Mouse (Mus musculus) left cerebral cortex, adult 8-10 months (tissue): Measurements from ENCODE around the gene Jpt2. TPM values are rescaled to one million over a fixed set of nuclear protein-coding genes. Genes with fewer than 3 reads are reported as not detected.

Experiments
- total RNA-seq, 4 experiments: library from RNA; stranded (reverse); gene quantifications; 2 replicates each; pipeline ENCODE4 v1.2.4; 2022

The Jpt2 gene
- total RNA-seq, 4 experiments from 2014 or later, result 5.4 to 7.7 (median 7.0) TPM

Other genes with a start within 250 kb of the Jpt2 start
- under 1 TPM in 1 of 4 experiments, not detected in 3; 0.37 TPM for gene Rnf151, start 242.6 kb downstream of the Jpt2 start, total RNA-seq
- 100 to 1,000 TPM; 270 to 312 (median 290) TPM for gene Rps2, start 242.6 kb downstream of the Jpt2 start, total RNA-seq
- 100 to 1,000 TPM; 208 to 258 (median 238) TPM for gene Ndufb10, start 236.2 kb downstream of the Jpt2 start, total RNA-seq
- gene Rpl3l, start 232.9 kb downstream of the Jpt2 start, total RNA-seq, result under 1 TPM; 0.36 to 0.94 (median 0.43) TPM
- gene Msrb1, start 224.0 kb downstream of the Jpt2 start, total RNA-seq, result 10 to 100 TPM; 41.4 to 52.7 (median 44.7) TPM
- gene Hs3st6, start 207.7 kb downstream of the Jpt2 start, total RNA-seq, result under 1 TPM; 0.51 to 0.65 (median 0.55) TPM
- gene Meiob, start 156.4 kb downstream of the Jpt2 start, total RNA-seq, result not detected
- 100 to 1,000 TPM; 129 to 143 (median 135) TPM for gene Hagh, start 120.5 kb downstream of the Jpt2 start, total RNA-seq
- gene Fahd1, start 110.3 kb downstream of the Jpt2 start, total RNA-seq, result 10 to 100 TPM; 18.7 to 19.5 (median 19.1) TPM
- gene Igfals, start 94.7 kb downstream of the Jpt2 start, total RNA-seq, result under 1 TPM in 2 of 4 experiments, not detected in 2; 0.17 to 0.25 TPM
- gene Nubp2, start 74.3 kb downstream of the Jpt2 start, total RNA-seq, result 10 to 100 TPM; 28.1 to 33.7 (median 32.0) TPM
- gene Spsb3, start 74.0 kb downstream of the Jpt2 start, total RNA-seq, result 10 to 100 TPM; 51.6 to 57.5 (median 55.3) TPM
- 10 to 100 TPM; 44.3 to 57.5 (median 48.6) TPM for gene Eme2, start 65.6 kb downstream of the Jpt2 start, total RNA-seq
- 10 to 100 TPM; 65.0 to 73.3 (median 69.1) TPM for gene Mrps34, start 65.6 kb downstream of the Jpt2 start, total RNA-seq
- gene Nme3, start 64.2 kb downstream of the Jpt2 start, total RNA-seq, result 10 to 100 TPM; 43.5 to 59.7 (median 55.1) TPM
- gene Mapk8ip3, start 23.7 kb downstream of the Jpt2 start, total RNA-seq, result 100 to 1,000 TPM; 348 to 379 (median 363) TPM
- 10 to 100 TPM; 25.7 to 28.9 (median 26.7) TPM for gene Cramp1l, start 55.1 kb upstream of the Jpt2 start, total RNA-seq
- 10 to 100 TPM; 17.4 to 21.5 (median 20.3) TPM for gene Ift140, start 55.4 kb upstream of the Jpt2 start, total RNA-seq
- 10 to 100 TPM in 3 of 4 experiments, 1 to 10 TPM in 1; 7.5 to 11.2 (median 10.6) TPM for gene Tmem204, start 122.9 kb upstream of the Jpt2 start, total RNA-seq
- 10 to 100 TPM; 22.6 to 34.6 (median 28.6) TPM for gene Telo2, start 155.3 kb upstream of the Jpt2 start, total RNA-seq
- under 1 TPM; 0.65 to 0.96 (median 0.75) TPM for gene Ptx4, start 160.1 kb upstream of the Jpt2 start, total RNA-seq
- 10 to 100 TPM; 50.0 to 54.5 (median 51.1) TPM for gene Clcn7, start 172.7 kb upstream of the Jpt2 start, total RNA-seq
- not detected for gene Ccdc154, start 201.8 kb upstream of the Jpt2 start, total RNA-seq
- under 1 TPM in 1 of 4 experiments, not detected in 3; 0.42 TPM for gene Gm38655, start 214.8 kb upstream of the Jpt2 start, total RNA-seq
- 10 to 100 TPM; 17.7 to 19.9 (median 19.6) TPM for gene BC003965, start 223.9 kb upstream of the Jpt2 start, total RNA-seq
- 10 to 100 TPM; 37.0 to 40.0 (median 37.8) TPM for gene Unkl, start 227.7 kb upstream of the Jpt2 start, total RNA-seq